Mouse (Mus musculus) small intestine, adult 2 months (tissue): ENCODE measurements around the gene Tmem30b. TPM values are rescaled to one million over a fixed set of nuclear protein-coding genes. Genes with fewer than 3 reads are reported as not detected.
A peak's percentile ranks its signal among the peaks of the same experiment; 100 is the strongest.

Experiments
- H3K27ac ChIP-seq: fragments of 200-500 bp; 2 replicates; pipeline ENCODE4 v1.5.1; 2012; ENCODE audit warnings: low read depth, low read length, control low read depth, inconsistent platforms; ENCODE audit not compliant: insufficient read depth
- H3K27me3 ChIP-seq: fragments of 200-500 bp; 2 replicates; pipeline ENCODE4 v1.6.1; 2012; ENCODE audit warnings: mild to moderate bottlenecking, moderate library complexity, low read length, inconsistent platforms; ENCODE audit not compliant: control insufficient read depth, insufficient read depth
- H3K36me3 ChIP-seq: fragments of 200-500 bp; 2 replicates; pipeline ENCODE4 v1.6.1; 2012; ENCODE audit warnings: mild to moderate bottlenecking, low read length, control low read depth, inconsistent platforms; ENCODE audit not compliant: control insufficient read depth, insufficient read depth
- H3K4me1 ChIP-seq: fragments of 200-500 bp; 2 replicates; pipeline ENCODE4 v1.6.1; 2012; ENCODE audit warnings: low read length, inconsistent platforms, mixed read lengths; ENCODE audit not compliant: control insufficient read depth, insufficient read depth, insufficient read length
- H3K4me3 ChIP-seq: fragments of 200-500 bp; 2 replicates; pipeline ENCODE4 v1.5.1; 2012; ENCODE audit warnings: low read depth, mild to moderate bottlenecking, control low read depth, inconsistent platforms, low read length, moderate library complexity
- CTCF ChIP-seq: fragments of 200-500 bp; IDR thresholded peaks from 2 replicates; pipeline ENCODE4 v1.5.1; 2012; ENCODE audit warnings: low read depth, mild to moderate bottlenecking, control low read depth, inconsistent platforms, low read length, moderate library complexity, mixed read lengths; ENCODE audit not compliant: insufficient replicate concordance, insufficient read length; ENCODE audit errors: extremely low read depth
- POLR2A ChIP-seq: fragments of 200-500 bp; IDR thresholded peaks from 2 replicates; pipeline ENCODE4 v1.6.1; 2012; ENCODE audit warnings: low read depth, mild to moderate bottlenecking, control low read depth, inconsistent platforms, low read length, moderate library complexity
- WGBS: fragments of 180-500 bp; shearing (Covaris S2); methylation state at CpG from one replicate; pipeline ENCODE4 v1.1.7; 2018; 5-methylcytosine and 5-hydroxymethylcytosine counted together
- polyA plus RNA-seq: library from polyadenylated mRNA; depleted of rRNA; stranded (reverse); fragments of >200 nt; gene quantifications from 2 replicates; pipeline ENCODE4 v1.2.3, GENCODE M21; 2012

Tmem30b gene
- polyA plus RNA-seq, 1 experiment = 184 TPM

DNA sequence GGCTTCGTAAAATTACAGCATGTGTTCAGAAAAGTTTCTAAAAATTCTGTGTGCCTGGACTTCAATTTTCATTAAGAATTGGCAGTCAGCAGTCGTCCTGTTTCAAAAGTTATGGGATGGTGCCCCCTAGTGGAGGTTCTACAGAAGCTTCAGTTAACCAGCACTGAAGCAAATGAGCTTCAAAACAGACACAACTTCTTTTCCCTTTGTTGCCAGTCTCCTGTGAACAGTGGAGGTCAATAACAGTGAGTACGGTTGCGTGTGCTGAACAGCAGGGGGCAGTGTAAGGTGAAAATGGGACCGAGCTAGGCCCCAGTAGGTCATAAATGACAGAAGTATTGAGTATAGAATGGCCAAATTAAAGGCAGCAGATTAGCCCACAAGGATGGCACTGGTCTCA lies 8.0 kb upstream of the Tmem30b start:
- WGBS = 3% methylated on average over 5 of the region's 5 CpGs
- TF ChIP-seq CTCF = peak; percentile 52; the same call in 1 of the 2 replicates
- no peak for TF ChIP-seq POLR2A
- H3K27ac ChIP-seq = no peak overlapping the region
- peaks cover 5% of the 10 kb centered on the region; the same call in 1 of the 2 replicates for H3K4me1 ChIP-seq
- H3K4me3 ChIP-seq = no peak overlapping the region
- no peaks in the 10 kb centered on the region for H3K36me3 ChIP-seq
- no peaks in the 10 kb centered on the region for H3K27me3 ChIP-seq

DNA sequence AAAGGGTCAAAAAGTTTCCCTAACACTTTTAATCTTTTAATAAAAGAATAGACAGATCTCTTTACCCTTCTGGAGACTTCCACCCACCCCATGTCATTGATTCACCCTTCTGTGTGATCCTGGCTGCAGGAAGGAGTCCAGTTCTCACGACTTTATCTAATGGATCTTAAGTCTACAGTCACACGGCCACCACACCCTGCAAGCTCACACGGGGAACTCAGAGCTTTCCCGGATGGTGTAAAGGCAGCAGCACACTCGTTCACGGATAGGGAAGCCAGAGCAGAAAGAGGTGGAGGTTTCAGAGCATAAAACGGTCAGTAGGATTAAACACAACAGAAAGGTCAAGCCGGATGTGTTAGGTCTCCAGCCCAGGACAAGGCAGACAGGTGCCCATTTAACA lies 2.1 kb upstream of the Tmem30b start:
- TF ChIP-seq POLR2A (peak; percentile 40; the same call in 1 of the 2 replicates), CTCF (no peak)
- H3K27me3 ChIP-seq = 0 out of 2 replicates have a peak, but pooled peaks cover 4% of the 10 kb centered on the region
- 26% methylated on average over 8 of the region's 8 CpGs for WGBS

DNA sequence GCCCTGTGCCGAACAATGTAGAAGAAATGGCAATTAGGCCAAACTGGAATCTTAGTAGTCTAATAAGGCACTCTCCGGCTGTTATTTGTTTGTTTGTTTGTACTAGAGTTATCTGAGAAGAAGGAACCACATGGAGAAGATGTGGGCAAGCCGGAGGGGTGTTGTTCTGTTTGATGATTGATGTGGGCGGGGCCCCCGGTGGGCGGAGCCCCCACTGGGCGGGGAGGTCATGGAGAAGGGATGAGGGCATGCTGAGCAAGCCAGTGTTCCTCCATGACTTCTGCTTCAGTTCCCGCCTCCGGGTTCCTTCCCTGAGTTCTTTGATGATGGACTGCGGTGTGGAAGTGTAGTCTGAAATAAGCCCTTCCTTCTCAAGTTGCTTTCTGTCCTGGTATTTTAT lies 1.5 kb upstream of the Tmem30b start:
- TF ChIP-seq POLR2A = no peak
- TF ChIP-seq CTCF = no peak
- peak overlapping the region; percentile 89 for H3K27ac ChIP-seq

More for the DNA sequence above, 2.1 kb upstream of the Tmem30b start:
- peak overlapping the region; percentile 89 for H3K27ac ChIP-seq
- H3K4me3 ChIP-seq = peak overlapping the region; percentile 46
- H3K4me1 ChIP-seq = peaks cover 15% of the 10 kb centered on the region
- H3K36me3 ChIP-seq = no peaks in the 10 kb centered on the region

DNA sequence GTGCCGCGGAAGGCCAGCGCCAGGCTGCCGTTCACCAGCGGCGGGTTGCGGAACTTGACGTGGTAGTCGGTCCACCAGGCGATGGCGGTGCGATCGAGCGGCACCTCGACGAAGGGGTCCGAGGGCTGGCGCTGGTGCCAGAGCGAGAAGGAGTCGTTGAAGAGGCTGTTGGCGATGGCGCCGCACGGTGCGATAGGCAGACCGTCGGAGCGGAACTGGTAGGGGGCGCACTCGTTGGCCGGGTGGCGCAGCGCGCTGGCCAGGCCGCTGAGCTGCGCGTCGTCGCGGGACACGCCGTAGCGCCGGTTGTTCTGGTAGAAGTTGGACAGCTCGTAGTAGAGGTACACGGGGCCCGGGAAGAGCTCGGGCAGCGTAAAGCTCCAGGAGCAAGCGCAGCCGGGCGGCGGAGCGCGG lies 513 bp downstream of the Tmem30b start:
- no peaks in the 10 kb centered on the region for H3K36me3 ChIP-seq
- H3K27ac ChIP-seq = peak overlapping the region; percentile 94
- peak overlapping the region; percentile 90 for H3K4me3 ChIP-seq
- 0 out of 2 replicates have a peak, but pooled peaks cover 4% of the 10 kb centered on the region for H3K27me3 ChIP-seq
- TF ChIP-seq CTCF (0 out of 2 replicates have a peak, but pooled peaks have one; percentile 18), POLR2A (no peak)
- H3K4me1 ChIP-seq = peaks cover 15% of the 10 kb centered on the region
- 1% methylated on average over 55 of the region's 55 CpGs for WGBS

More for the DNA sequence above, 1.5 kb upstream of the Tmem30b start:
- Histone ChIP-seq H3K4me1 (peaks cover 15% of the 10 kb centered on the region), H3K27me3 (0 out of 2 replicates have a peak, but pooled peaks cover 4% of the 10 kb centered on the region), H3K36me3 (no peaks in the 10 kb centered on the region), H3K4me3 (no peak overlapping the region)
- WGBS = 12% methylated on average over 10 of the region's 10 CpGs

DNA sequence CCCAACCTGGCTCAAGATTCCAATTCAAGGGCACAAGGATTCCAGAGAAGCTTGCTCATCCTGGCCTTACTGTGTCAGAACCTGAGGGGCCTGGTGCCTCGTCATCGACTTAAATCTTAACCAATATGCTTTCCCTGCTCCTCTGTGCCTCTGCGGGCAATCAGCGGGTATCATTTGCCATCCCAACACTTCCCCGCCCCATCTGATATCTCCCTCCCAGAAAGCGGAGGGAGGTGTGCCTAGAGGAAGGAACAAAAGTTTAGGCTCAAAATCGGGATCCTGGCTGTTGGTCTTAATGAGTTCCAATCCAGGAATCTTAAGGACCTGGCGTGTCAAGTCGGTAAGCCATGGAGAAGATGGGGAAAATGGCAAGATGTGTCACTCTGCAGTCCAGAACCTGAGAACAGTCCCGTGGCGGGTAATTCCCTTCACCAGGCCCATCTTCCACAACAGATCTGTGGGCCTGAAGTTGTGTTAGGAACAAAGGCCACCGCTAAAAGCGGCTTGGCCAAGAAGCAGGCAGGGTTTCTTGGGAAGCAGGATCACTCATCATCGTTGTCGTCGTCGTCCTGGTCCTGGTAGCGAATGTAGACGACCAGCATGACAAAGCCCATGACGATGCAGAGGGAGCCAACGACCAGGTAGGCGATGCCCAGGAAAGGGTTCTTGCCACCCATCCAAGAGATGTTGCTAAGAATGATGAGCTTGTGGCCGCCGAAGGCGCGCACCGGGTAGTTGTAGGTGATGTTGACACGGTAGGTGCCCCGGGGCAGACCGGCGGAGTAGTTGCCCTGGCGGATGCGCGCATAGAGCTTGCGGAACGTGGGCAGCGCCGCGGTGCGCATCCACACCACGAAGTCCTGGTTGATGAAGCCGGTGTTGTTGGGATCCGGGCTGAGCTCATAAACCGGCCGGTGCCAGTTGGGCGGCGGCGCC lies 1.2 kb downstream of the Tmem30b start:
- Histone ChIP-seq H3K4me1 (peaks cover 13% of the 10 kb centered on the region), H3K4me3 (peak overlapping the region; percentile 90), H3K36me3 (no peaks in the 10 kb centered on the region), H3K27ac (peak overlapping the region; percentile 94), H3K27me3 (0 out of 2 replicates have a peak, but pooled peaks cover 4% of the 10 kb centered on the region)
- TF ChIP-seq POLR2A = no peak
- WGBS = 9% methylated on average over 48 of the region's 48 CpGs

DNA sequence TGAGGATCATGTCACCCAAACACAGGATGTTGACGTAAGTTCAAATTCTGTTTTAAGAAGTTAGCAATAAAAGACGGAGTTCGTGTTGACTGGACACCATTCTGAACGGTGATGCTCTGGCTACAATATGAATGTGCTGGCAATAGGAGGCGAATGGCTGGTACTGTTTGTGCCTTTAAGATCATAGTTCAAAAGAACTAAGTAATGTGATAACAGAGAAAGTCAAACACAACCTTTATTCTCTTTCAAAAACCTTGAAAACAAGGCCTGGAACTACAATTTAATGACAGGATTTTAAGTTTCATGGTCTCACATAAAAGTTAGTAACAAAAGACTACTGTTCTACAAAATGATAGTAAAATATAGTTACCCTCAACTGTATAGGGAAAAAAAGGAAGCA lies 3.0 kb downstream of the Tmem30b start:
- H3K27me3 ChIP-seq = 0 out of 2 replicates have a peak, but pooled peaks cover 4% of the 10 kb centered on the region
- H3K4me1 ChIP-seq = peaks cover 3% of the 10 kb centered on the region; the same call in 1 of the 2 replicates
- WGBS = 32% methylated on average over 5 of the region's 5 CpGs
- H3K27ac ChIP-seq = no peak overlapping the region
- H3K36me3 ChIP-seq = no peaks in the 10 kb centered on the region
- H3K4me3 ChIP-seq = no peak overlapping the region
- TF ChIP-seq POLR2A (no peak), CTCF (no peak)

DNA sequence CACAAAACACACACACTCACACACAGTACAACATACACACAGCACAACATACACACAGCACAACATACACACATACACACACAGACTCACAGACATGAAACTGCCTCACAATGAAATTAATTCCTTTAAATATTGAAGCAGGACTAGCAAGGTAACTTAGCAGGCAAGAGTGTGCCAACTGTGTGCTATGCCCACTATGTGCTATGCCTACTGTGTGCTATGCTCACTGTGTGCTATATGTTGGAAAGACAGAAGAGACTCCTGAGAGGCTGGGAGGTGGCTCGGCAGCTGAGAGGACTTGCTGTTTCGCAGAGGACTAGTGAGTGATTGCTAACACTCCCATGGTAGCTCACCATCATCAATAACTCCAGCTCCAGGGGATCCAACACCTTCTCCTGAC lies 5.8 kb downstream of the Tmem30b start:
- no peak for TF ChIP-seq CTCF
- TF ChIP-seq POLR2A = no peak
- Histone ChIP-seq H3K4me3 (no peak overlapping the region), H3K27me3 (no peaks in the 10 kb centered on the region), H3K4me1 (peaks cover 3% of the 10 kb centered on the region; the same call in 1 of the 2 replicates), H3K36me3 (no peaks in the 10 kb centered on the region), H3K27ac (no peak overlapping the region)
- whole genome bisulfite sequencing = 86% methylated on average over 2 of the region's 2 CpGs
